ENCODE assay signal across 8 mouse cellular contexts in genomic region chr14:21985981-21986732, GRCm38 (mm10). TPM values are rescaled to one million over a fixed set of nuclear protein-coding genes. Genes with fewer than 3 reads are reported as not detected.
DNase-seq lines count a peak whose midpoint lies in the region; ATAC-seq and TF ChIP-seq lines count a peak whose summit lies in the region.

No protein-coding gene starts in this region.

- DNase-seq in 3134 (ENCODE audit: extremely low read depth, insufficient read length, low spot score) = peak; percentile 83
- DNase-seq in forebrain, embryonic 11.5 days (ENCODE audit: low spot score) = peak; percentile 92
- DNase-seq in heart, postnatal 0 days (ENCODE audit: low spot score) = peak; percentile 80
- DNase-seq in kidney, postnatal 4 days = peak; percentile 90 to 94
- peak; percentile 56 to 68 for DNase-seq in natural killer cell, adult 2 months (ENCODE audit: low spot score in 2 of 2)
- peak; percentile 72 for DNase-seq in testis, postnatal 14 days (ENCODE audit: low spot score)

- peak; percentile 48 for TF ChIP-seq CTCF in bone marrow, adult 2 months (IDR thresholded peaks at IDR 0.05; ENCODE audit: control insufficient read depth, insufficient read depth, low read length)
- peak; percentile 58 for TF ChIP-seq CTCF in heart, postnatal 0 days (IDR thresholded peaks at IDR 0.05; ENCODE audit: low read depth)

- peak overlapping the region; percentile 93 for H3K4me2 ChIP-seq in forebrain, embryonic 11.5 days (ENCODE audit: low read depth, low read length, severe bottlenecking)
- H3K4me2 ChIP-seq in heart, postnatal 0 days (ENCODE audit: low read depth, low read length) = peak overlapping the region; percentile 86
- H3K4me2 ChIP-seq in liver, embryonic 15.5 days = peak overlapping the region; percentile 66

- H3K9me3 ChIP-seq in forebrain, embryonic 11.5 days (ENCODE audit: control insufficient read depth, low read length) = no peaks in the 10 kb centered on the region
- H3K9me3 ChIP-seq in heart, postnatal 0 days (replicated peaks; ENCODE audit: control insufficient read depth, low read length) = no peaks in the 10 kb centered on the region
- H3K9me3 ChIP-seq in liver, embryonic 15.5 days (replicated peaks) = no peaks in the 10 kb centered on the region

- H3K9ac ChIP-seq in forebrain, embryonic 11.5 days (ENCODE audit: low read length) = peak overlapping the region; percentile 86
- peak overlapping the region; percentile 57; the same call in 1 of the 2 replicates for H3K9ac ChIP-seq in heart, postnatal 0 days (replicated peaks; ENCODE audit: low read depth, low read length)
- H3K9ac ChIP-seq in liver, embryonic 15.5 days = peak overlapping the region; percentile 21; the same call in 1 of the 2 replicates

- H3K27me3 ChIP-seq in forebrain, embryonic 11.5 days (ENCODE audit: control insufficient read depth, insufficient read depth, low read length) = peaks cover 41% of the 10 kb centered on the region
- peaks cover 77% of the 10 kb centered on the region for H3K27me3 ChIP-seq in heart, postnatal 0 days (ENCODE audit: control insufficient read depth, insufficient read depth, low read length)
- peaks cover 98% of the 10 kb centered on the region for H3K27me3 ChIP-seq in liver, embryonic 15.5 days

- TF ChIP-seq EP300 in heart, postnatal 0 days (IDR thresholded peaks at IDR 0.05; ENCODE audit: low read depth) = no peak

- no peaks in the 10 kb centered on the region for H3K4me1 ChIP-seq in bone marrow, adult 2 months (ENCODE audit: control insufficient read depth, insufficient read depth, low read length)
- H3K4me1 ChIP-seq in forebrain, embryonic 11.5 days (replicated peaks; ENCODE audit: control insufficient read depth, insufficient read depth, low read length) = peaks cover 39% of the 10 kb centered on the region
- peaks cover 12% of the 10 kb centered on the region; the same call in 1 of the 2 replicates for H3K4me1 ChIP-seq in heart, postnatal 0 days (ENCODE audit: control insufficient read depth, insufficient read depth)
- peaks cover 28% of the 10 kb centered on the region for H3K4me1 ChIP-seq in liver, embryonic 15.5 days (replicated peaks)

- no peak for ATAC-seq in forebrain, embryonic 11.5 days (replicated peaks; ENCODE audit: low FRiP score)
- ATAC-seq in heart, postnatal 0 days (ENCODE audit: insufficient read depth, low read depth) = peak; percentile 36; the same call in 1 of the 2 replicates
- ATAC-seq in liver, embryonic 15.5 days (ENCODE audit: insufficient read depth) = no peak

- WGBS in bone marrow, adult 2 months = 1% methylated on average over 62 of the region's 62 CpGs
- under 1% methylated on average over 57 of the region's 62 CpGs for WGBS in forebrain, embryonic 11.5 days
- under 1% methylated on average over 62 of the region's 62 CpGs for WGBS in heart, postnatal 0 days
- WGBS in liver, embryonic 15.5 days (ENCODE audit: insufficient replicate concordance) = under 1% methylated on average over 61 of the region's 62 CpGs

- TF ChIP-seq POLR2A in bone marrow, adult 2 months (IDR thresholded peaks at IDR 0.05; ENCODE audit: borderline replicate concordance, control insufficient read depth, low read depth, low read length) = no peak

- H3K36me3 ChIP-seq in forebrain, embryonic 11.5 days (ENCODE audit: control insufficient read depth, insufficient read depth, low read length) = no peaks in the 10 kb centered on the region; the same call in 1 of the 2 replicates
- no peaks in the 10 kb centered on the region for H3K36me3 ChIP-seq in heart, postnatal 0 days (replicated peaks; ENCODE audit: control insufficient read depth, insufficient read depth, low read length)
- no peaks in the 10 kb centered on the region for H3K36me3 ChIP-seq in liver, embryonic 15.5 days (replicated peaks)

- H3K27ac ChIP-seq in bone marrow, adult 2 months (ENCODE audit: control insufficient read depth, insufficient read depth, low read depth, low read length, poor library complexity) = no peak overlapping the region
- H3K27ac ChIP-seq in forebrain, embryonic 11.5 days (ENCODE audit: low read depth, low read length) = peak overlapping the region; percentile 94
- no peak overlapping the region for H3K27ac ChIP-seq in heart, postnatal 0 days (ENCODE audit: low read depth)
- H3K27ac ChIP-seq in liver, embryonic 15.5 days (replicated peaks) = no peak overlapping the region

- H3K4me3 ChIP-seq in bone marrow, adult 2 months (replicated peaks; ENCODE audit: control insufficient read depth, low read depth, low read length) = peak overlapping the region; percentile 49
- H3K4me3 ChIP-seq in forebrain, embryonic 11.5 days (ENCODE audit: low read depth, low read length) = peak overlapping the region; percentile 76
- peak overlapping the region; percentile 72 for H3K4me3 ChIP-seq in heart, postnatal 0 days (ENCODE audit: low read depth, low read length)
- H3K4me3 ChIP-seq in liver, embryonic 15.5 days (replicated peaks) = peak overlapping the region; percentile 50

RNA-seq across cellular contexts. Expression of gene Zfp503, which starts 3.2 kb away (rescaled TPM):
- 0.38 and 0.95 TPM in 2 replicates for polyA plus RNA-seq in bone marrow, adult 2 months (2011; ENCODE audit: insufficient read depth, insufficient read length, low replicate concordance, missing spikeins)
- 6.6 and 6.7 TPM in 2 replicates for polyA plus RNA-seq in forebrain, embryonic 11.5 days (2014; fragmentation: Nextera tagmentation; extraction: Ambion mirVana)
- 1.8 and 3.5 TPM in 2 replicates for total RNA-seq in heart, postnatal 0 days (2014; rRNA removed; ENCODE audit: low replicate concordance)
- polyA plus RNA-seq in heart, postnatal 0 days (2015; fragmentation: Nextera tagmentation; extraction: Ambion mirVana) = 0.61 and 0.84 TPM in 2 replicates
- polyA plus RNA-seq in liver, embryonic 15.5 days (2015; fragmentation: Nextera tagmentation; extraction: Ambion mirVana) = 0.74 and 0.91 TPM in 2 replicates

RNA-seq across cellular contexts. Expression of gene Lrmda, which starts 33.4 kb away (rescaled TPM):
- polyA plus RNA-seq in bone marrow, adult 2 months (2011; ENCODE audit: insufficient read depth, insufficient read length, low replicate concordance, missing spikeins) = 3.8 TPM in 1 of 2 replicates, not detected in the other
- not detected in 2 replicates for polyA plus RNA-seq in forebrain, embryonic 11.5 days (2014; fragmentation: Nextera tagmentation; extraction: Ambion mirVana)
- 0.38 TPM in 1 of 2 replicates, not detected in the other for total RNA-seq in heart, postnatal 0 days (2014; rRNA removed; ENCODE audit: low replicate concordance)
- 0.54 and 0.82 TPM in 2 replicates for polyA plus RNA-seq in heart, postnatal 0 days (2015; fragmentation: Nextera tagmentation; extraction: Ambion mirVana)
- polyA plus RNA-seq in liver, embryonic 15.5 days (2015; fragmentation: Nextera tagmentation; extraction: Ambion mirVana) = 0.13 and 0.28 TPM in 2 replicates

Comparison
In these comparisons a context has a peak if more than half of its experiments do, and no peak if none do; other contexts are left out.
1. H3K9ac ChIP-seq: peak in every context shown above with its lines; median percentile 86 in forebrain, embryonic 11.5 days; 57 in heart, postnatal 0 days; 21 in liver, embryonic 15.5 days.